Mouse (Mus musculus) liver, embryonic 14.5 days (tissue): Measurements from ENCODE around the gene Mgat1.

ENCODE experiments used
- CTCF ChIP-seq: IDR thresholded peaks from 2 replicates; pipeline ENCODE4 v1.5.1; 2016; ENCODE audit warnings: antibody characterized with exemption, low read depth, control low read depth
- EP300 ChIP-seq: IDR thresholded peaks from 2 replicates; pipeline ENCODE4 v1.6.1; 2016; ENCODE audit warnings: antibody characterized with exemption, low read depth

DNA sequence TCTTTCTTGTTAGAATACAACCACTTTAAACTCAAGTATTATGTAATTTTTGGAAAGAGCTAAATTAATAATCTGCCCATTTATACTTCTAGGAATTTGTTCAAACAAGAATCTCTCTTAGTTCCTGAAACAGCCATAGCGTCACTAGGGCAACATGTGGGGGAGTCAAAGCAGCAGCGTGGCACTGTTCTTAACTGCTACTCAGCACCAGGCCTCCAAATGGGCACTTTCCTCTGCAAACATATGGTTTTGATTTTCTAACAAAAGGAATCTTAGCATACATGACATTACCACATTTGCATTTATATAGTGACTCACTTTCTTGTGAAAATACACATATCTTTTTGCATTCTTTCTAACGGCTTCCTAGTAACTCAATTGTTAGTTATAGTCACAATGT is 11.2 kb upstream of the Mgat1 start:
- TF ChIP-seq CTCF (no peak), EP300 (no peak)
